Mouse (Mus musculus) bone marrow, adult 2 months (tissue): ENCODE results near the gene Tat.
A peak's percentile ranks its signal among the peaks of the same experiment; 100 is the strongest.

Experiments
- CTCF ChIP-seq: fragments of 200-500 bp; IDR thresholded peaks from 2 replicates; pipeline ENCODE4 v1.5.1; 2011; ENCODE audit warnings: low read length, control low read depth; ENCODE audit not compliant: control insufficient read depth, insufficient read depth
- POLR2A ChIP-seq: fragments of 200-500 bp; IDR thresholded peaks from 2 replicates; pipeline ENCODE4 v1.6.1; 2011; ENCODE audit warnings: low read depth, mild to moderate bottlenecking, control low read depth, low read length, borderline replicate concordance; ENCODE audit not compliant: control insufficient read depth

DNA sequence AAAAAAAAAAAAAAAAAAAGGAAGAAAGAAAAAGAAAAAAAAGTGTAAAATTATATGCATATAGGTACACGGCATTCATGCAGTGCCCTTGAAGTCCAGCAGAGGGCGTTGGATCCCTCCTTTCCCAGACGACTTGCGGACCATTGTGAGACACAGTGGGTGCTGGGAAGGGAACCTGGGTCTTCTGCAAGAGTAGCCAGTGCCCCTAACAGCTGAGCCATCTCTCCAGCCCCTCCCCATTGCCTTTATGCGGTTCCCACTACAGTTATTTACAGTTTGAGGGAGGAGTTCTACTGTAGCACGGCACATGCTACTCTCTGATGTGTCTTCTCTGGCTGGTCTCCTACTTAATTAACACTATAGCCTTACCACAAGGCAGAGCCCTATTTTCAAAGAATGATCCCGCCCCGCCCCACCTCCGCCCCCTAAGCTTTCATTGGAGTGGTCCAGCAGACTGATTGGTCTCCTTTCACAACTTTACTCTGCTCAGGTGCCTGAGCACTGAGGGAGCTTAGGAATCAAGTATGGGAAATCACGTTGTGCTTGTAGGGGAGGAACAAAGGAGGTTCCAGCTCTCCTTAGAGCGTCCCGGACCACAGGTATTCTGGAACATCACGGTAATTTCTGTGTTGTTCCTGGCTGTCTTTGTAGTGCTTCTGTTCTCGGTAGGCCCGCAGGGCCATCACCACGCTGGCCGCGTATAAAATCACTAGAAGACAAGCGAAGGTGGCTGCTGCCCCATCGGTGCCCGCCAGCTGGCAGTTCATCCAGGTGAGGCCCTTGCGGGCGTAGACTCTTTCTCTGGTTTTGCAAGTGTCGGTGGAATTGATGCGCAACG lies 42.6 kb upstream of the Tat start:
- peak; percentile 56; the same call in 1 of the 2 replicates for TF ChIP-seq CTCF
- no peak for TF ChIP-seq POLR2A
